Mouse (Mus musculus): ENCODE results near the gene Spata2. TPM values are rescaled to one million over a fixed set of nuclear protein-coding genes. Genes with fewer than 3 reads are reported as not detected.

The Spata2 gene
- total and polyA plus RNA-seq, 3 experiments, result 15.4 to 15.6 (median 15.5) TPM

GRCm38 (mm10) chr2:167475596-167475995, 17.1 kb downstream of the Spata2 start:
- DNase-seq, result no peak
- Histone ChIP-seq H3K79me2 (replicated peaks; ENCODE audit: control insufficient read depth, insufficient read depth, low read length) (no peaks in the 10 kb centered on the region), H3K27ac (no peak overlapping the region), H3K9ac (ENCODE audit: low read depth, low read length) (no peak overlapping the region), H3K27me3 (ENCODE audit: control insufficient read depth, insufficient read depth, low read length) (no peaks in the 10 kb centered on the region), H3K4me1 (ENCODE audit: control insufficient read depth, insufficient read depth, low read length) (peaks cover 6% of the 10 kb centered on the region), H3K4me3 (no peak overlapping the region), H3K36me3 (ENCODE audit: control insufficient read depth, insufficient read depth, low read length) (no peaks in the 10 kb centered on the region)
- WGBS, result 75% methylated on average over 5 of the region's 5 CpGs
- intact Hi-C loops (cut with DNase I), result no loop called here
- no peak for TF ChIP-seq CTCF (IDR thresholded peaks at IDR 0.05)
- TF ChIP-seq POLR2A (IDR thresholded peaks at IDR 0.05; ENCODE audit: insufficient read depth, low read depth, low read length), result no peak
- no peak for TF ChIP-seq EP300 (IDR thresholded peaks at IDR 0.05; ENCODE audit: insufficient read depth, low read depth, low read length)

- no peak for TF ChIP-seq EP300 (IDR thresholded peaks at IDR 0.05; ENCODE audit: insufficient read depth, low read depth, low read length)
- TF ChIP-seq POLR2A (IDR thresholded peaks at IDR 0.05; ENCODE audit: insufficient read depth, low read depth, low read length), result no peak
- no peak for TF ChIP-seq CTCF (IDR thresholded peaks at IDR 0.05)
- 80% methylated on average over 6 of the region's 6 CpGs for WGBS
- no peak overlapping the region for H3K9ac ChIP-seq (ENCODE audit: low read depth, low read length)
- intact Hi-C loops (cut with DNase I), result no loop called here
- no peaks in the 10 kb centered on the region for H3K27me3 ChIP-seq (ENCODE audit: control insufficient read depth, insufficient read depth, low read length)
- H3K27ac ChIP-seq, result no peak overlapping the region
- no peak for DNase-seq
- H3K36me3 ChIP-seq (ENCODE audit: control insufficient read depth, insufficient read depth, low read length), result no peaks in the 10 kb centered on the region
- no peaks in the 10 kb centered on the region for H3K79me2 ChIP-seq (replicated peaks; ENCODE audit: control insufficient read depth, insufficient read depth, low read length)
- peaks cover 6% of the 10 kb centered on the region for H3K4me1 ChIP-seq (ENCODE audit: control insufficient read depth, insufficient read depth, low read length)
- H3K4me3 ChIP-seq, result no peak overlapping the region
Observed at GRCm38 (mm10) chr2:167474218-167474617, 18.5 kb downstream of the Spata2 start.

GRCm38 (mm10) chr2:167471585-167471984, 21.1 kb downstream of the Spata2 start:
- peak in 1 of 2 experiments; percentile 47 for DNase-seq
- no peak overlapping the region for H3K9ac ChIP-seq (ENCODE audit: low read depth, low read length)
- H3K27me3 ChIP-seq (ENCODE audit: control insufficient read depth, insufficient read depth, low read length), result no peaks in the 10 kb centered on the region
- H3K79me2 ChIP-seq (replicated peaks; ENCODE audit: control insufficient read depth, insufficient read depth, low read length), result no peaks in the 10 kb centered on the region
- WGBS, result 69% methylated on average over 6 of the region's 6 CpGs
- TF ChIP-seq EP300 (IDR thresholded peaks at IDR 0.05; ENCODE audit: insufficient read depth, low read depth, low read length) (0 out of 2 replicates have a peak, but pooled peaks have one; percentile 44), CTCF (IDR thresholded peaks at IDR 0.05) (no peak), POLR2A (IDR thresholded peaks at IDR 0.05; ENCODE audit: insufficient read depth, low read depth, low read length) (no peak)
- H3K4me3 ChIP-seq, result no peak overlapping the region
- intact Hi-C loops (cut with DNase I), result no loop called here
- H3K4me1 ChIP-seq (ENCODE audit: control insufficient read depth, insufficient read depth, low read length), result peaks cover 3% of the 10 kb centered on the region
- H3K36me3 ChIP-seq (ENCODE audit: control insufficient read depth, insufficient read depth, low read length), result no peaks in the 10 kb centered on the region
- H3K27ac ChIP-seq, result no peak overlapping the region

GRCm38 (mm10) chr2:167470611-167471010, 22.1 kb downstream of the Spata2 start:
- H3K9ac ChIP-seq (ENCODE audit: low read depth, low read length), result no peak overlapping the region
- H3K4me3 ChIP-seq, result no peak overlapping the region
- TF ChIP-seq EP300 (IDR thresholded peaks at IDR 0.05; ENCODE audit: insufficient read depth, low read depth, low read length) (no peak), CTCF (IDR thresholded peaks at IDR 0.05) (no peak), POLR2A (IDR thresholded peaks at IDR 0.05; ENCODE audit: insufficient read depth, low read depth, low read length) (no peak)
- no peaks in the 10 kb centered on the region for H3K4me1 ChIP-seq (ENCODE audit: control insufficient read depth, insufficient read depth, low read length)
- H3K79me2 ChIP-seq (replicated peaks; ENCODE audit: control insufficient read depth, insufficient read depth, low read length), result no peaks in the 10 kb centered on the region
- WGBS, result 94% methylated on average over 3 of the region's 3 CpGs
- no peaks in the 10 kb centered on the region for H3K27me3 ChIP-seq (ENCODE audit: control insufficient read depth, insufficient read depth, low read length)
- intact Hi-C loops (cut with DNase I), result no loop called here
- H3K27ac ChIP-seq, result no peak overlapping the region
- no peaks in the 10 kb centered on the region for H3K36me3 ChIP-seq (ENCODE audit: control insufficient read depth, insufficient read depth, low read length)
- DNase-seq, result no peak

DNA sequence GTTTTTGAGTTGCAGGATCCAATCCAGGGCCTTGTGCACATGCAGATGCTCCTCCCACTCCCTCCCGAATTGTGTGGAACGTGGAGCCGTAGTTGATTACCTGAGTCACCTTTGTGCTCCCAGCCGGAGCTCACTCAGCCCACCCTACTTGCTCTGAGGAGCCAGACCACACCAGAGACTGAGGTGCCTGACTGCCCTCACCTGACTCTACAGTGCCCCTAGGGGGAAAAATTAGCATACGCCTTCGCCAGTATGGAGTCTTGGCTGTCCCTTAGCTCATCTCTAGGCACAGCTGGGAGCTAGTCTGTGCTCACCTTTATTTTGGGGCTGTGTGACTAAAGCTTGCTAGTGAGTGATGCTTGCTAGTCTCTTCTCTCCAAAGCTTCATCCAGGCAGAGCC, 24.2 kb downstream of the Spata2 start:
- 96% methylated on average over 6 of the region's 6 CpGs for WGBS

GRCm38 (mm10) chr2:167467214-167467613, 25.5 kb downstream of the Spata2 start:
- H3K36me3 ChIP-seq (ENCODE audit: control insufficient read depth, insufficient read depth, low read length), result no peaks in the 10 kb centered on the region
- DNase-seq, result no peak
- WGBS, result 79% methylated on average over 5 of the region's 5 CpGs
- H3K4me3 ChIP-seq, result no peak overlapping the region
- intact Hi-C loops (cut with DNase I), result no loop called here
- no peaks in the 10 kb centered on the region for H3K27me3 ChIP-seq (ENCODE audit: control insufficient read depth, insufficient read depth, low read length)
- TF ChIP-seq EP300 (IDR thresholded peaks at IDR 0.05; ENCODE audit: insufficient read depth, low read depth, low read length) (no peak), POLR2A (IDR thresholded peaks at IDR 0.05; ENCODE audit: insufficient read depth, low read depth, low read length) (no peak), CTCF (IDR thresholded peaks at IDR 0.05) (no peak)
- no peaks in the 10 kb centered on the region for H3K79me2 ChIP-seq (replicated peaks; ENCODE audit: control insufficient read depth, insufficient read depth, low read length)
- no peaks in the 10 kb centered on the region for H3K4me1 ChIP-seq (ENCODE audit: control insufficient read depth, insufficient read depth, low read length)
- no peak overlapping the region for H3K9ac ChIP-seq (ENCODE audit: low read depth, low read length)
- H3K27ac ChIP-seq, result no peak overlapping the region

More for the DNA sequence above, 24.2 kb downstream of the Spata2 start:
- H3K27ac ChIP-seq, result no peak overlapping the region
- intact Hi-C loops (cut with DNase I), result no loop called here
- no peak overlapping the region for H3K4me3 ChIP-seq
- no peaks in the 10 kb centered on the region for H3K36me3 ChIP-seq (ENCODE audit: control insufficient read depth, insufficient read depth, low read length)
- no peak overlapping the region for H3K9ac ChIP-seq (ENCODE audit: low read depth, low read length)
- no peaks in the 10 kb centered on the region for H3K79me2 ChIP-seq (replicated peaks; ENCODE audit: control insufficient read depth, insufficient read depth, low read length)
- no peak for TF ChIP-seq EP300 (IDR thresholded peaks at IDR 0.05; ENCODE audit: insufficient read depth, low read depth, low read length)
- 0 out of 2 replicates have a peak, but pooled peaks have one; percentile 19 for TF ChIP-seq CTCF (IDR thresholded peaks at IDR 0.05)
- TF ChIP-seq POLR2A (IDR thresholded peaks at IDR 0.05; ENCODE audit: insufficient read depth, low read depth, low read length), result no peak
- H3K27me3 ChIP-seq (ENCODE audit: control insufficient read depth, insufficient read depth, low read length), result no peaks in the 10 kb centered on the region
- H3K4me1 ChIP-seq (ENCODE audit: control insufficient read depth, insufficient read depth, low read length), result no peaks in the 10 kb centered on the region
- DNase-seq, result no peak
